Mouse (Mus musculus): ENCODE data around the gene Zbtb37.

DNA sequence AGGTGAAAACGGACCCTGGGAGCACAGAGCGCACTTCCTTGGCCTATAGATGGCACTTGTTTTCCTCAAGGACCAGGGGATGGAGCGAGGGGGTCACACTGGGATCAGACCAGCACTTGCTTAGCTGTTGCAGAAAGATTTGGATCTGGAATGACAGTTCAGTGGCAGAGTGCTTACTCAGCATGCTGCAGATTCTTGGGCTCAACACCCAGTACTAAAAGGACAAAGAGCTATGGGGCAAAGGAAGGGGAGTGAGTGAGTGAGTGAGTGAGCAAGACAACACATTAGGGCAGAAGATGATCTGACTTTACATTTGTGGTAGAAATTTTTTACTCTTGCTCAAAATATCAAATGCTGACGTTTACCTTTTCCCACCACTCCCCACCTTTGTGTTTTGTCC, 29.7 kb downstream of the Zbtb37 start:
- TF ChIP-seq CTCF (IDR thresholded peaks at IDR 0.05; ENCODE audit: low read depth), result no peak
- TF ChIP-seq EP300 (IDR thresholded peaks at IDR 0.05; ENCODE audit: low read depth), result no peak
